Mouse (Mus musculus): Measurements from ENCODE around the gene Defa34. TPM values are rescaled to one million over a fixed set of nuclear protein-coding genes. Genes with fewer than 3 reads are reported as not detected.

The Defa34 gene
- polyA plus RNA-seq (2021; fragmentation: Nextera tagmentation) = not detected in 2 replicates
- long read RNA-seq, experiment 1 = 0 reads
- long read RNA-seq, experiment 2 = 0 reads

DNA sequence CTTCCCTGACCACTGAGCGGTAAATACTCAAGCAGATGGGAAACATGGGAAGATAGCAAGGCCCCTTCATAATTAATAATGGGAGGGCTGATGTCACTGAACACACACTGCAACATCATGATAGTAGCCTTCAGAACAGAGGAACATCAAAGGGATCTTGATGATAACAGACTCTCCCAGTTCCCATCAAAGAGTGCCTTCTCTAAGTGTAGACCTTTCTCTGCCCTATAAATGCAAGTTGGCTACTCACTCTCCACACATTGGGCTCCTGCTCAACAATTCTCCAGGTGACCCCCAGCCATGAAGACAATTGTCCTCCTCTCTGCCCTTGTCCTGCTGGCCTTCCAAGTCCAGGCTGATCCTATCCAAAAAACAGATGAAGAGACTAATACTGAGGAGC is at the start of gene Defa34:
Gene Defa34, plus strand, starts transcription at position 301 of the 400 bp plus-strand sequence.

DNA sequence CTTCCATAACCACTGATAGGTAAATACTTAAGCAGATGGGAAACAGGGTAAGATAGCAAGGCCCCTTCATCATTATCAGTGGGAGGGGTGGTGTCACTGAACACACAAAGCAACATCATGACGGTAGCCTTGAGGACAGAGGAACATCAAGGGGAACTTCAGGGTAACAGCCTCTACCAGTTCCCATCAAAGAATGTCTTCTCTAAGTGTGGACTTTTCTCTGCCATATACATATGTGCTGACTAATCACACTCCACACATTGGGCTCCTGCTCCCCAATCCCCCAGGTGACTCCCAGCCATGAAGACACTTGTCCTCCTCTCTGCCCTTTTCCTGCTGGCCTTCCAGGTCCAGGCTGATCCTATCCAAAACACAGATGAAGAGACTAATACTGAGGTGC is 47.7 kb upstream of the Defa34 start, which contains the start of gene Defa26:
Gene Defa26, plus strand, starts transcription at position 301 of the 400 bp plus-strand sequence.

DNA sequence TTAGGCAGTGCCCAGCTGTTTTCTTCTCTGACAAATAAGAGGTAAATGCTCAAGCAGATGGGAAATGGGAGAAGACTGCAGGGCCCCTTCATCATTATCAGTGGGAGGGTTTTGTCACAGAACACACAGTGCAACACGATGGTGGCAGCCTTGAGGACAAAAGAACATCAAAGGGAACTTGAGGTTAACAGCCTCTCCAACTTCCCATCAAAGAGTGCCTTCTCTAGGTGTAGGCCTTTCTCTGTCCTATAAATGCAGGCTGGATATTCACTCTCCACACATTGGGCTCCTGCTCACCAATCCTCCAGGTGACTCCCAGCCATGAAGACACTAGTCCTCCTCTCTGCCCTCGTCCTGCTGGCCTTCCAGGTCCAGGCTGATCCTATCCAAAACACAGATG is 10.1 kb upstream of the Defa34 start, which contains the start of gene Defa17:
Gene Defa17, plus strand, starts transcription at position 301 of the 400 bp plus-strand sequence.

DNA sequence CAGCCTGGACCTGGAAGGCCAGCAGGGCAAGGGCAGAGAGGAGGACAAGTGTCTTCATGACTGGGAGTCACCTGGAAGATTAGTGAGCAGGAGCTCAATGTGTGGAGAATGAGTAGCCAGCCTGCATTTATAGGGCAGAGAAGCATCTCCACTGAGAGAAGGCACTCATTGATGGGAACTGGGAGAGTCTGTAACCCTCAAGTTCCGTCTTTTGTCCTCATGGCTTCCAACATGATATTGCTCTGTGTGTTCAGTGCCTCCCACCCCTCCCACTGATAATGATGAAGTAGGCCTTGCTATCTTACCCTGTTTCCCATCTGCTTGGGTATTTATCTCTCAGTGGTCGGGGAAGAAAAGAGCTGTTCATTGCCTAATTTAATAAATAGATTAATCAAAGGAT is 37.9 kb downstream of the Defa34 start, which contains the start of gene AY761184:
Gene AY761184, minus strand, starts transcription at position 101 of the 400 bp plus-strand sequence.

Other genes starting within 250 kb of the Defa34 start
- gene Defa36, start 238.4 kb upstream of the Defa34 start, polyA plus RNA-seq (2021; fragmentation: Nextera tagmentation) = not detected in 2 replicates
- not detected in 2 replicates for gene Gm7849, start 209.2 kb upstream of the Defa34 start, polyA plus RNA-seq (2021; fragmentation: Nextera tagmentation)
- gene Defa20, start 156.5 kb upstream of the Defa34 start, polyA plus RNA-seq (2021; fragmentation: Nextera tagmentation) = not detected in 2 replicates
- not detected in 2 replicates for gene Defa32, start 136.8 kb upstream of the Defa34 start, polyA plus RNA-seq (2021; fragmentation: Nextera tagmentation)
- not detected in 2 replicates for gene Defa37, start 100.4 kb upstream of the Defa34 start, polyA plus RNA-seq (2021; fragmentation: Nextera tagmentation)
- not detected in 2 replicates for gene Defa28, start 82.8 kb upstream of the Defa34 start, polyA plus RNA-seq (2021; fragmentation: Nextera tagmentation)
- gene Gm7861, start 71.3 kb upstream of the Defa34 start, polyA plus RNA-seq (2021; fragmentation: Nextera tagmentation) = not detected in 2 replicates
- not detected in 2 replicates for gene Defa26, start 47.6 kb upstream of the Defa34 start, polyA plus RNA-seq (2021; fragmentation: Nextera tagmentation)
- gene Defa17, start 10.0 kb upstream of the Defa34 start, polyA plus RNA-seq (2021; fragmentation: Nextera tagmentation) = not detected in 2 replicates
- gene AY761184, start 37.8 kb downstream of the Defa34 start, polyA plus RNA-seq (2021; fragmentation: Nextera tagmentation) = not detected in 2 replicates
- not detected in 2 replicates for gene Defa24, start 68.7 kb downstream of the Defa34 start, polyA plus RNA-seq (2021; fragmentation: Nextera tagmentation)
- not detected in 2 replicates for gene Defb50, start 157.7 kb downstream of the Defa34 start, polyA plus RNA-seq (2021; fragmentation: Nextera tagmentation)
- gene Defb2, start 174.1 kb downstream of the Defa34 start, polyA plus RNA-seq (2021; fragmentation: Nextera tagmentation) = not detected in 2 replicates
- gene Defb10, start 193.1 kb downstream of the Defa34 start, polyA plus RNA-seq (2021; fragmentation: Nextera tagmentation) = not detected in 2 replicates
- 1.0 TPM in 1 of 2 replicates, not detected in the other for gene Defb9, start 219.6 kb downstream of the Defa34 start, polyA plus RNA-seq (2021; fragmentation: Nextera tagmentation)
- 35.5 TPM in 1 of 2 replicates, not detected in the other for gene Defb11, start 240.6 kb downstream of the Defa34 start, polyA plus RNA-seq (2021; fragmentation: Nextera tagmentation)